Mouse (Mus musculus) ES-E14 (cell line): Measurements from ENCODE around the gene Exosc5. TPM values are rescaled to one million over a fixed set of nuclear protein-coding genes. Genes with fewer than 3 reads are reported as not detected.

ENCODE experiments used
- DNase-seq: peaks from one replicate; pipeline ENCODE4 v3.0.0-alpha.2; 2013; ENCODE audit warnings: low read depth, low spot score
- H3K27ac ChIP-seq: 2 replicates; pipeline ENCODE4 v1.5.1; 2012; ENCODE audit warnings: low read depth, mild to moderate bottlenecking, low read length, moderate library complexity, mixed read lengths; ENCODE audit not compliant: poor library complexity, insufficient read depth, severe bottlenecking
- H3K36me3 ChIP-seq: 2 replicates; pipeline ENCODE4 v1.6.1; 2012; ENCODE audit warnings: mild to moderate bottlenecking, low read length, moderate library complexity, mixed read lengths; ENCODE audit not compliant: control insufficient read depth, poor library complexity, insufficient read depth, severe bottlenecking
- H3K4me1 ChIP-seq, 2 experiments: fragments of 150-350 bp in 1 of 2; sonication (generic) in 1 of 2; 2 replicates each; pipeline ENCODE4 v1.6.1; 2012; ENCODE audit warnings: low read length in 2 of 2, mild to moderate bottlenecking in 1 of 2, mixed read lengths in 1 of 2; ENCODE audit not compliant: control insufficient read depth in 2 of 2, insufficient read depth in 2 of 2, poor library complexity in 1 of 2
- H3K4me3 ChIP-seq, 2 experiments: fragments of 150-350 bp in 1 of 2; sonication (generic) in 1 of 2; 2 replicates each; pipeline ENCODE4 v1.5.1; 2012; ENCODE audit warnings: low read length in 2 of 2, low read depth in 1 of 2, mild to moderate bottlenecking in 1 of 2, mixed read lengths in 1 of 2; ENCODE audit not compliant: insufficient read depth in 1 of 2, poor library complexity in 1 of 2, severe bottlenecking in 1 of 2
- H3K9ac ChIP-seq: 2 replicates; pipeline ENCODE4 v1.6.1; 2012; ENCODE audit warnings: low read depth, mild to moderate bottlenecking, low read length, mixed read lengths; ENCODE audit not compliant: poor library complexity, insufficient read depth, severe bottlenecking
- H3K9me3 ChIP-seq: fragments of 150-350 bp; sonication (generic); 2 replicates; pipeline ENCODE4 v1.6.1; 2012; ENCODE audit warnings: low read depth, mild to moderate bottlenecking, low read length; ENCODE audit not compliant: control insufficient read depth, insufficient read depth
- CHD2 ChIP-seq: IDR thresholded peaks from 2 replicates; pipeline ENCODE4 v1.6.1; 2014; ENCODE audit warnings: mild to moderate bottlenecking, low read depth, low read length, inconsistent platforms
- HCFC1 ChIP-seq: IDR thresholded peaks from 2 replicates; pipeline ENCODE4 v1.6.1; 2012; ENCODE audit warnings: low read length, inconsistent platforms, borderline replicate concordance; ENCODE audit not compliant: insufficient read depth
- MAFK ChIP-seq: IDR thresholded peaks from 2 replicates; pipeline ENCODE4 v1.6.1; 2014; ENCODE audit warnings: mild to moderate bottlenecking, low read depth, low read length, inconsistent platforms; ENCODE audit not compliant: insufficient read depth
- ZC3H11A ChIP-seq: IDR thresholded peaks from 2 replicates; pipeline ENCODE4 v1.6.1; 2012; ENCODE audit warnings: low read depth, mild to moderate bottlenecking, inconsistent platforms, low read length, borderline replicate concordance
- ZNF384 ChIP-seq: IDR thresholded peaks from 2 replicates; pipeline ENCODE4 v1.6.1; 2012; ENCODE audit warnings: low read depth, low read length, inconsistent platforms
- in situ Hi-C, 2 experiments: fragments of 600-800 bp; cut with MboI; formaldehyde crosslinking; loops; one replicate each; pipeline ENCODE4 v1.15.1; 2025; ENCODE audit warnings: low sequenced_read_pairs in 2 of 2, inconsistent platforms in 1 of 2; ENCODE audit not compliant: unreplicated experiment in 2 of 2
- total RNA-seq: library from RNA; depleted of rRNA; stranded (reverse); fragments of 300-350 nt; gene quantifications from 2 replicates; pipeline ENCODE4 v1.2.3, GENCODE M21; 2012

Exosc5 gene
- total RNA-seq, 1 experiment, result 170 TPM

DNA sequence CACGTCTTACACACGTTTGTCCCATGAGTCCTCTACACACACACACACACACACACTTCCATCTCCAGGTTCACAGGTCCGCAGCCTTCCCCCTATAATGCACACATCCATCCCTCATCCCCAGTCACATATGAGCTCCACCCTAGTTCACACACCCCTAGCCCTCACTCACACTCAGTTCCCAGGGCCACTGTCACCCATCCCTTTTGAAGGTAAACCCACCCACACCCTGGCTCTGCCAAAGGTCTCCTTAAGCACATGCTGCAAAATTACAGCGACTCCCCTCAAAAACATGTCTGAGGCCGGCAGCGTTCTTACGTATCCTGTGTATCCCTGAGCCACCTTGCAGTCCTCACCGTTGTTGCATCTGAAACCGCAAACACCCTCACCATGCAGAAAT, 15.3 kb downstream of the Exosc5 start:
- H3K4me3 ChIP-seq, result peak overlapping the region; percentile 65 to 71; a peak in 3 of 4 replicates
- peaks cover 4% of the 10 kb centered on the region; the same call in 1 of the 2 replicates for H3K36me3 ChIP-seq
- H3K4me1 ChIP-seq, result peaks cover 5 to 16% of the 10 kb centered on the region in 2 experiments
- no peak for DNase-seq
- H3K9ac ChIP-seq, result peak overlapping the region; percentile 54; the same call in 1 of the 2 replicates
- no peak for TF ChIP-seq CHD2
- TF ChIP-seq ZNF384, result no peak
- TF ChIP-seq HCFC1, result no peak
- no peak for TF ChIP-seq MAFK
- TF ChIP-seq ZC3H11A, result no peak
- H3K9me3 ChIP-seq, result no peaks in the 10 kb centered on the region
- in situ Hi-C loops, result no loop called here
- no peak overlapping the region for H3K27ac ChIP-seq

DNA sequence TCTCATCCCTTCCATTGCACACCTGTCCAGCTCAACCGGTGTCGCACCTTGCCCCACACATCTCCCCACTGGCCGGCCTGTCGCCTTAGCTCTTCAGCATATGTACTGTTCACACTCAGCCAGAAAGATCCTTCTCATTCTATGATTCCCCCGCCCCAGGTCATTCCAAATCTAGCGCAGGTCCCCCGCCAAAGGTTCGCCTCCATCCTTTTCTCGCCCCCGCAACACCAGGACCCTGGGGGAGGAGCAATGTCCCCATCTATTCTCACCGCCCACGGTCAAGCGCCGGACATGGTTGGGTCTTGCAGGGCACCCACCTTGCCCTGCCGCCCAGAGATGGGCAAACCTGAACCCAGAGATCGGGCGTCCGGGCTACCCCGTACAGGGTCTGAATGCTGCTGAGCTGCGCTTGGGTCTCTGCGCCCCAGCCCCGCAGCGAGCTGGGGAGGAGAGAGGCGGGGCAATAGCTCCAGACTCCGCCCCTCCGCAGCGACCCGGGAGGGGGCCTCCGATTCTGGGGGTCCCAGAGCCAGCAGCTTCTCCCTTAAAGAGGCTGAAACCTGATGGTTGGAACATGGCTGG, 15.8 kb downstream of the Exosc5 start, which contains the start of gene Tmem91:
Gene Tmem91 (minus strand): TSS at position 448 of the 582 bp plus-strand sequence.
- Histone ChIP-seq H3K27ac (no peak within 1 kb of the TSS), H3K9ac (peak within 1 kb of the TSS; percentile 54), H3K4me1 (peaks cover 4 to 14% of the 10 kb centered on the region in 2 experiments), H3K9me3 (no peaks in the 10 kb centered on the region), H3K4me3 (peak within 1 kb of the TSS; percentile 65 to 71), H3K36me3 (peaks cover 4% of the 10 kb centered on the region; the same call in 1 of the 2 replicates)
- TF ChIP-seq CHD2 (no peak), ZNF384 (no peak), ZC3H11A (no peak), HCFC1 (no peak), MAFK (no peak)
- in situ Hi-C loops, result no loop called here
- no peak for DNase-seq

DNA sequence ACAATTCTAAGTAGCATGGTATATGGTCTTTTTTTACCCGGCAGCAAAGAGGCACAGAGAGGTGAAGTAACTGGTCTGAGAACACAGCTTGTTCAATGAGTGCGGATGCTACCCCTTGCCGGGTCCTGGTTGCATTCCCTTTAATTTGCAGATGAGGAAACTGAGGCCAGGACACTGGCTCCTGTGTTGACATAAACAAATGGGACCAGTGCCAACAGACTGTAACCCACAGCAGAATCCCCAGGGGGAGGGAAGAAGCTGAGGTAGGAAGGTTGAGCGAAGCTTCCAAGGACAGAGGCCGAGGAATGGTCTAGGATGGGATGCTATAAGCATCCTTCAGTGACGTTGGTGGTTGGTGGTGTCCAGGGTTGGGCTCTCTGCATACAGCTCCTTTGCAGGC, 16.4 kb downstream of the Exosc5 start:
- Histone ChIP-seq H3K9ac (no peak overlapping the region), H3K4me1 (peaks cover 0 to 9% of the 10 kb centered on the region in 2 experiments; a peak in 3 of 4 replicates), H3K4me3 (0 out of 4 replicates have a peak overlapping the region, but pooled peaks of 1 of the 2 experiments have one; percentile 71), H3K36me3 (peaks cover 2% of the 10 kb centered on the region; the same call in 1 of the 2 replicates), H3K9me3 (no peaks in the 10 kb centered on the region), H3K27ac (no peak overlapping the region)
- in situ Hi-C loops, result no loop called here
- no peak for DNase-seq
- no peak for TF ChIP-seq ZNF384
- TF ChIP-seq ZC3H11A, result no peak
- TF ChIP-seq HCFC1, result no peak
- TF ChIP-seq MAFK, result no peak
- no peak for TF ChIP-seq CHD2

DNA sequence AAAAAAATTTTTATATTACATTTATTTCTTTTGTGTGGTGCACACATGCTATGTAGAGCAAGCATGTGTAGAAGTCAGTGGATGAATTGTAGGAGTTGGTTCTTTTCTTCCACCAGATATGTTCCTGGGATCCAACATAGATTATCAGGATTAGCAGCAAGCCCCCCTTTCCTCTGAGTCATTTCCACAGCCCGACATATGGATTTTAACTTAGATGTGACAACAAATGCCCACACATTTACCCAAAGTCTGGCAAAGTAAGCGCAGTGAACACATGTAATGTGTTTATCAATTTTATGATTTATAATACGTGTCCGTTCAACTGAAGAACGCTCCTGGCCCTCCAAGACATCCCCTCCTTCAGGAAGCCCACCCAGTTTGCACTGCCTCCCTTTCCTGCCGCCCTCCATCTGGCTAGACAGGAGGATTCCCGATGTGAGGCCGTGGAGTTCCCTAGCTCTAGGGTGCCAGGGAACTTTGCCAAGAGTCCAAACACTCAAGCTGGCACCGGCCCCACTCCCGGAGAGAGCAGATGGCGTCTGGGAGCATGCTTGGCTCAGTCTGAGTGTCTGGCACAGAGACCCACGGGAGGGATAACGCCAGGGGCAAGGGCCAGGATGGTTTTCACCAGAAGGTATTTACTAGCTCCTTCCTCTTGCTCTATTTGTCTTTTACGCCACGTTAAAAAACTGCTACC, 17.3 kb downstream of the Exosc5 start:
- in situ Hi-C loops, result no loop called here
- Histone ChIP-seq H3K9ac (no peak overlapping the region), H3K27ac (no peak overlapping the region), H3K9me3 (no peaks in the 10 kb centered on the region), H3K36me3 (no peaks in the 10 kb centered on the region), H3K4me3 (no peak overlapping the region), H3K4me1 (peaks cover 0 to 6% of the 10 kb centered on the region in 2 experiments; a peak in 1 of 4 replicates)
- TF ChIP-seq ZC3H11A (no peak), ZNF384 (no peak), MAFK (no peak), HCFC1 (no peak), CHD2 (no peak)
- no peak for DNase-seq
